Mouse (Mus musculus): ENCODE measurements around the gene Hecw2.
A peak's percentile ranks its signal among the peaks of the same experiment; 100 is the strongest.

The Hecw2 gene

GRCm38 (mm10) chr1:53829089-53829488 is 365.9 kb downstream of the Hecw2 start:
- DNase-seq (ENCODE audit: low spot score): no peak

DNA sequence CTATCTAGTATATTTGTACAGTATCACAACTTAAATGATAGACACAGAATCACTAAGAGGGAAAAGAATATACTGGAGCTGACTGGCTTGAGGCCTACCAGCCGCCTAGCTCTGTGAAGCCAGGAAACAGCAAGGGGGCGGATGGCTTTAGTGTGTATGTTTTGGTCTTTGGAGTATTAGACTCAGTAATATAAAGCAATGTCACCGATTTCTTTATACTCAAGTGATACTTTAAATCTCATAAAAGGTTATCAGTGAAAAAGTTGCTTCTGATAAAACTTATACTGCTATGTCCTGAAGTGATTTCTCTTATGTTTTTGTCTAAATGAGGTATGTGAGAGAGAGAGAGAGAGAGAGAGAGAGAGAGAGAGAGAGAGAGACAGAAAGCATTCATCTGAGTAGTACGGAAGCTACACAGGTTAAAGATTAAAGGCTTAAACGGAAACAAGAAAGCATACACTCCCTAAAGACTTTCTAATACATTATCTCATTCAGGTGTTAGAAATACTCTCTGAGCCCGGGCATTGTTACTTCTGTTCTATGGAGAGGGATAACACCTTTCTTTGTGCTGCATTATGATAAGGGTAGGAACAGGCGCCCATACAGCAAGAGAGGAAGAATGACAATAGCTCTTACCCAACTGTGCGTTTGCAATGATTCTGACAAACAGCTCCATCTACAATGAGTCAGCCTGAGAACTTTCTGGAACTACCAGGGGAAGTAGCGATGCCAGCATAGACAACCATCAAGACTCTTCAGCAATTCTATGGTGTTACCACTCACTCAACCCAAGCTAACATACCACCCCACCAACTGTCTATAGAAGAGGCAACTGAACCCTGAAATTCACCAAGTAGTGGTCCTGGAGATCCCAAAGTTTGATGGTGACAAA is 370.3 kb downstream of the Hecw2 start:
- no peak for DNase-seq (ENCODE audit: low spot score)

DNA sequence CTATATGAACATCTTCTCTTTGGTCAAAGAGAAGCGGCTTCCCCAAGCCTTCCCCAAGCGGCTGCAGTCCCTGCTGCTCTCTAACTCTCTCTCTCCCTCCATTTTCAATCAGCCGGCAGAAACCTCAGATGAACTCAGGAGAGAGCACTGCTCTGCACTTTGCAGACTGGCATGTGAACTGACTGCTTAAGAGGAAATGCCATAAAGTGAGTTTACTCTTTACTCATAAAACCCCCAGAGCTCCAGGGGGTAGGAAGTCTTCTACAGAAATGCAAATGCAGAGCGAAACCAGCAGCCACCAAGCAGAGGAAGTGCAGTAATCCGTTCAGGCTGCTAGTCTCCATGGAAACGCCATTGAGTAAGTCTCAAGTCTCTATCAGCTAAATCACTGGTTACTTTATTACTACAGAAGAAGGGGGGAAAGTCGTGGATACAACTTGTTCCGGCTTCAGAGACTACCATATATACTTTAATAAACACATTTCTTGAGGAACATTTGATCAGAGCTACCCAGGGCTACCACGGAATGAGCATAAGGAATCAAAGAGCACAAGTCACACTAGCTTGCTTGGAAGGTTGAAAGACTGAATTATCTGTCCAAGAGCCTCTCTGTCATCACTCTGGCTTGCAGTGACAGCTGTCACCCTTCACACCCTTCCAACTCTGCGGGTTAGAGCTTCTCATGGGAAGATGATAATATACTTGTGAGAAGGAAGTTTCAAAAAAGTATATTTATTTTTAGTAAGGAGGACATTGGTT is 371.1 kb downstream of the Hecw2 start:
- DNase-seq (ENCODE audit: low spot score): peak; percentile 32

DNA sequence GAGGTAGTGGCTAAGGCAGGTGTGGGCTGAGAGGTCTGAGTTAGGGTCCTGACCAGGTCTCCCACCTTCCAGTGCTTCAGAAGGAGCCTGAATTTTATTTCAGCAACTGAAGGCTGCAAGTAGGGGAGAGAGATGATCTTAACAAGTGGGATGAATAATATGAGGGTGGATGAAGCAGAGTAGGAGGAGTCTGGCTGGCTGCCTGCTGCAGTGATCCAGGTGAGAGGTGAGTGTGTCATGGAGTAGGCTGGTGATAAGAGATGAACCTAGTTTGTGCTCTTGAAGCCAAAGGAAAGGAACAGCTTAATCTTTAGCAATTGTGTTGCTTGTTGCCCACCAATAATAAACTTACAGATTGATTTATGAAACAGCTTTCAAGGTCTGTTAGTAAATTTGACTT is 373.0 kb downstream of the Hecw2 start:
- peak; percentile 60 for DNase-seq (ENCODE audit: low spot score)

- no peak for DNase-seq (ENCODE audit: low spot score)
Observed at GRCm38 (mm10) chr1:53820041-53820632, 374.8 kb downstream of the Hecw2 start.

DNA sequence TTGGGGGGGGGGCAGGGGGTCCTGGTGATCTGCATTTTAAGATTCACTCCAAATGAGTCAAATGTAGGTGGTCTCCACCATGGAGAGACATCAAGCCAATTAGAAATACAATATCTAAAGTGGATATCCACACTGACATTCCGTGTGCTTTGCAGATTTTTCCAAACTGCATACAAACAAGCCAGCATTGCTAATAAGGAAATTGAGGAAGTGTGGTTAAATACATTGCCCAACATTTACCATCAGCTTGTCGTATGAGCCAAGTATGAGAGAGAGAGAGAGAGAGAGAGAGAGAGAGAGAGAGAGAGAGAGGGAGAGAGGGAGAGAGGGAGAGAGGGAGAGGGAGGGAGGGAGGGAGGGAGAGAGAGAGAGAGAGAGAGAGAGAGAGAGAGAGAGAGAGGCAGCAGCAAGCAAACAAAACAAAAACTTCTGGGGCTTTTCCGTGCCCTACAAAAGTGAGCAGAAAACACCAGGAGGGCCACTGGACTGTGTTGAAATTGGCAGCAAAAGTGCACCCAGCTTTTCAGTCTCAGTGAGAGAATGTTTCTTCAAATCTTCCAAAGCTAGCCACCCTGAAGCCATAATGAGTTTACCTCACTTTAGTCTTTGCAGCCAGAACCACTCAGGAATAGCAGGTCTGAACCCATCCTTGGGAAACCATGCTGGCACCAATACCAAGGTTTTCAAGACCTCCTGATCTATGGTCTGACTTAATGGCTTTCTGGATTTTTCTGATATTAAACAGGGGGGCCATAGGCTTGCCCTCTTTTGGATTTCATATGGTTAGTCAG is 376.7 kb downstream of the Hecw2 start:
- no peak for DNase-seq (ENCODE audit: low spot score)

GRCm38 (mm10) chr1:53816353-53816752 is 378.6 kb downstream of the Hecw2 start:
- no peak for DNase-seq (ENCODE audit: low spot score)

GRCm38 (mm10) chr1:53814077-53814705 is 380.8 kb downstream of the Hecw2 start:
- peak; percentile 22 for DNase-seq (ENCODE audit: low spot score)

DNA sequence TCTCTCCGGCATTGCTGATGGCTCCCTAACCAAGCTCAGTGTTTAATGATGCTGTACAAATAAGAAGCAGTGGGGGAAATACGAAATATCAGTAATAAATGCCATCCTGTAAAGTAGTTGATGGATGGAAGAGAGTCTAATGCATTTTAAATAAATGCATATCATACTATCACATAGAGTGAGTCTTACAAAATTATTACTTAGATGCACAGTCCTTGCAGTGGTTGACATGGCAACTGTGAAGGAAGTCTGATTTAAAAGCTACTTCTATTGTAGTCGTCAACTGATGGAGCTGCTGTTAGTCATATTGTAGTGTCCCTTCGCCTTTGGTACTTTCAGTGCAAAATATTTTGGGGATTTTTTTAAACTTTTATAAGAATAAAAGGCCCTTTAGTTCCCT is 383.0 kb downstream of the Hecw2 start:
- no peak for DNase-seq (ENCODE audit: low spot score)

DNA sequence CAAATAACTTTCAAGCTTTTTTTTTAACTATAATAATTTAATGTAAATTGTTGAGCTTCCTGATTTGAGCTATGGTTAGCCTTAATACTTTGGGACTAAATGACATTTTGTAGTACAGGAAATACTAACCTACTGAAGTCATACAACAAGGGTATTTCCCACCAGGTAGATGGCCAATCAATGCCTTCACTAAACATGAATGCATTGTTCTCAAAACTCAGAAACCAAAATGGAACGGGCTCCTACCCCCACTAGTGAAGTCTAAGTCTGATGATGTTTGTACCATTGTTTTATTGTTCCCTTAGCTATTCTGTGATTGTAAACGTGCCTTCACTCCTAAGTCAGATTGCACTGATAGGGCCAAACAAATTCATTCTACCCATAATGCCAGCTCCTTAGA is 386.7 kb downstream of the Hecw2 start:
- no peak for DNase-seq (ENCODE audit: low spot score)

DNA sequence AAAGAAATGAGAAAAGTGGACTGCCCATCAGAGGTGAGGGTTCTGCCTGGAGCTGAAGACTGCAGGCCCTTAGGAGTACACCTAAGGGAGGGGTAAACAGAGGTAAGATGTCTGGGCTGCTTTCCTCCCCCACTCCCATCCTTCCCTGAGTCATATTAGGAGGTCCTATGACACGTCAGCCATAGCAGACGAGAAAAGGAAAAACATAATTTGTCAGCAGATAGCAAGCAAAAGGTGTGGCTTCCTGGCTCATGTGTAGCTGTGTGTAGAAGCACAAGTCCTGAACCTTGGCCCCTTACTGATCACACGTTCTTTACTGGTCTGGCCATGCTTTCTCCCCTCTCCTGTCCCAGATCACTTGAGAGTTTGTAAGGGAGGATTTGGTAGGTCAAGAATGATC is 397.2 kb downstream of the Hecw2 start:
- no peak for DNase-seq (ENCODE audit: low spot score)

DNA sequence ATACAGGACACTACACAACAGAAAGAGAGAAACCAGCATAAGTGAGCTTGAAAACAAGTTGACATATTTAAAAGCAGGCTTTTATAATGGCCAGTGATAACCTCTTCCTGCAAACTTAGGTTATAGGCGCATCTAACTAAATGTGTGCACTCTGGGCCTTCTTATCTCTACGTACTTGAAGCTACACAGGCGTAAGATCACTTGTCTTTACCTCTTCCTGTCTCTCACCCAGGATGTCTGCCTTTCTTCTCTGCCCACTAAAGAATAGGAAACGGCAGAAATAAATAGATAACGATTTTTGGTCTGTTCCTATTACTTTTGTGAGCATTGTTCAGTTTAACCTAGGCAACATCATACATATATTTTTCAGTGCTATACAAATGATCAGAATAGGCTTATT is 397.9 kb downstream of the Hecw2 start:
- no peak for DNase-seq (ENCODE audit: low spot score)

DNA sequence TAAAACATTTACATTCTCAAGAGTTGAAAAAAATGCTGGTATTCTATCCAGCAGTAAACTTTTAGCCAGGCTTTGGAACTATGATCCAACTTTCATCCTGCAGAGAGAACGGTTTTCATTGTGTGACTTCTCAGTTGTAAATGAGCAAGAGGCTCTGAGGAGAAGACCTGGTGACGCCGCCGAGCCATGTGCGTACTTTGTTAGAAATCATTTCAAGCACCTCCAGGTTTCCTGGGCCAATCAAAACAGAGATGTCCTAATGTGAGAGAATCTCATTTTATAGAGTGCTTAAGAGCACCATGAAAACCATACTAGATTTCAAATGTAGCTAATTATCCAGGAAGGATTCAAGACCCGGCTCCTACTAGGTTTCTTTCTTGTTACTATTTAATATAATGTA is 398.7 kb downstream of the Hecw2 start:
- no peak for DNase-seq (ENCODE audit: low spot score)

GRCm38 (mm10) chr1:53795591-53795990 is 399.4 kb downstream of the Hecw2 start:
- no peak for DNase-seq (ENCODE audit: low spot score)

DNA sequence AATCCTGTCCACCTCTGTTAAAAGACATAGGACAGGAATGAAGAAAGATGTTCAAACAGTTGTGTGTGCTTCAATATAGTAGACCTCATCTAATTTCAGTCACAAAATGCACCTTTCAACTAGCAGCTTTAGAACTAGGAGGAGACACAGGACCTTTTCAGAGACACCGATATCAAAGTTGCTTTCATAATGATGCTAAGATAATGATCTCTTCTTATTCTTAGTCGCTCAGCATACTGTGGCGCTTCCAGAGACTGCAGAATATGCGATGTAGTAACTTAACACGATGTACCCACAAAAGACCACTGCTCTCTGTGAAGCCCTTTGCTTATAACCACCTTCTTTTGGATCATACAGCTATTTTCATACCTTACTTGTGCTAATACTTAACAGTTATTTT is 399.9 kb downstream of the Hecw2 start:
- no peak for DNase-seq (ENCODE audit: low spot score)

DNA sequence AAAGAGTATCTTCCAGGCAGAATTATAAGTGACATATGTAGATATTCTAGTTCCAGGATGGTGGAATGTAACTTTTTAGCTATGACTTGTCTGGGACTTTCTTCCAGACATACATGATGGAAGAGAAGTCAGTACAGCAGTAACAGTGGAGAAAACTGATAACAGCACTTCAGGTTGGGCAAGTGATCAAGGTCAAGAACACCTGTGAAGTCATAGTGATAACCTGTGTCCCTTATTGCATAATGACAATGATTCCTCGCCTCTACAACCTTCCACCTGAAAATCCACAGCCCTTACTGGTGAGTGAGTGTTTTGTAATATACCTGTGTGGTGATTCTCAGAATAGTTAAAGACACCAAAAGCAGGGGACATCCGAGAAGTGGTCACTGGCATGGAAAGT is 400.7 kb downstream of the Hecw2 start:
- no peak for DNase-seq (ENCODE audit: low spot score)

DNA sequence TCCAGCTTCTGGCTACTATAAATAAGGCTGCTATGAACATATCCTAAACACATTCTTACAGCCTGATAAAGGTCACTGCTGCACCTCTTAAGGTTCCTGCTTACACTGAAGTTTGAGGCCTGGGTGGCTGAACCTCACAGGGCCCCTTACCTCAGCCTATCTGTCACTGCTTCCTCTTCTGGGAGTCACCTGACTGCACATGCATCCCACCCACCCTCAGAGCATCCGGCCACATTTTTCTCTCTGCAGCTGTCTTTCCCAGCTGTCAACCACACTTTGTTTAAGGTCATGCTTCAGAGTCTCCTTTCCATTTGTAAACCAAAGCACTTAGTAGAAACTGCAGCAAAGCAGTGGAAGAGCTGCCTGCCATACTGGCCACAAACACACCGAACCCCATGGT is 403.6 kb downstream of the Hecw2 start:
- DNase-seq (ENCODE audit: low spot score): no peak

DNA sequence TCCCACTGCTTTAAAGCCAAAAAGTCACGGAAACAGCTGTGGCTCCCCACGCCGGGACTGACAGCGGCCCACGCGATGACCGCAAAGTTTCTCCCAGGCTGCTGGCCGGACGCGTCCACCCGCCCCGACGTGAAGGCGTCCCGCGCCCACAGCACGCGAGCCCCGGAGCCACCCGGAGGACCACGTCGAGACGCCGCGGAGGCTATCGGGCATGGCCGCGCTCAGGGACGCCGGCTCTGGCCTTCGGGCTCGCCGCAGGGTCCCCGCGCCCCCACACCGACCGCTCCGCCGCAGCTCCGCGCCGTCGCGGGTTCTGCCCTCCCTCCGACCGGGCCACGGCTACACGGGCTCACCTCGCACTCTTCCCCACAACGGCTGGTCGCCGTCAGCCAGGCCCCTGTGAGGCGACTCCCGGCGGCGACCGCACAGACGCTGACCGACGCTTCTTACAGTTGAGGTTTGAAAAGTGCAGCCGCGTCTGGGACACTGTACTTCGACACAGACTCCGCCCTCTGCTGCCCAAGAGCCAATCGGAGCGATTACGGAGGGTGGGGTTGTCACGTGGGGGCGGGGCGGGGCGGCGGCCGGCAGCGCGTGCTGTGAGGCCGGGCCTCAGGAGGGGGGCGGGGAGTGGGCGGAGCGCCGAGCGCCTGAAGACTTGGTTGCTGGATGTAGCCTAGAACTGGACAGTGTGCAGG is 410.1 kb downstream of the Hecw2 start, which contains the start of gene Stk17b:
Gene Stk17b, minus strand, starts transcription at position 504 of the 698 bp plus-strand sequence.
- peak; percentile 95 for DNase-seq (ENCODE audit: low spot score)

- DNase-seq (ENCODE audit: low spot score): peak; percentile 32
Observed at GRCm38 (mm10) chr1:53784291-53784720, 410.7 kb downstream of the Hecw2 start.

- no peak for DNase-seq (ENCODE audit: low spot score)
Observed at GRCm38 (mm10) chr1:53782956-53783355, 412.0 kb downstream of the Hecw2 start.

- DNase-seq (ENCODE audit: low spot score): no peak
Observed at GRCm38 (mm10) chr1:53782079-53782478, 412.9 kb downstream of the Hecw2 start.
